Mouse (Mus musculus): ENCODE results near the gene Ube2l6. TPM values are rescaled to one million over a fixed set of nuclear protein-coding genes. Genes with fewer than 3 reads are reported as not detected.
A peak's percentile ranks its signal among the peaks of the same experiment; 100 is the strongest.

Gene Ube2l6
- total RNA-seq (2021) = 10 to 100 TPM in 1 of 2 experiments, 1 to 10 TPM in 1; 7.2 to 10.0 TPM
- long read RNA-seq, experiment 1, transcript Ube2l6-201 (4 exons, 1,560 nt) = major isoform, 17 of 17 reads
- long read RNA-seq, experiment 1, partial matches to known transcripts = 0 of 17 reads
- long read RNA-seq, experiment 1, other reads (novel, unspliced or antisense) = 0 of 17 reads
- long read RNA-seq, experiment 2, transcript Ube2l6-201 (4 exons, 1,560 nt) = major isoform, 14 of 15 reads
- long read RNA-seq, experiment 2, partial matches to known transcripts = 1 of 15 reads
- long read RNA-seq, experiment 2, other reads (novel, unspliced or antisense) = 0 of 15 reads

DNA sequence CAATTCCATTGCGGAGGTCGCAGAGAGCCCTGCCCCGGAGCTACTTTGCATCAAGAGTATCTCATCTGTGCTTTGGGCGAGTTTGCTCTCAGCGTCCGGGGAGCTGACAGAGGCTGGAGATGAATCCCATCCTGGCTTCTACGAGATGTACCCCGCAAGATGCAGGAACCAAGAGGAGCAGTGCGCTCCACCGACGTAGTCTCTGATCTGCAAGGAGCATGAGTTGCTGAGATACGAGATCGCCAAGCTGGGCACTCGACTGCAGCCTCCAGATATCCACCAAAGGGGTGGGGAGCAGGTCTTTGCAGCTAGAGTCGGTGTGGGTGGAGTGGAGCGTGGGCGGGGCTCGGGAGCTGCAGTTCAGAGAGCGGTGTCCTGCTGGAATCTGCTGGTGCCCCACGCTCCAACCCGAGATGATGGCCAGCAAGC is at the start of gene Ube2l6:
TSS of gene Ube2l6 (plus strand) at position 336 of the 429 bp plus-strand sequence.
- peak; percentile 62 for DNase-seq

DNA sequence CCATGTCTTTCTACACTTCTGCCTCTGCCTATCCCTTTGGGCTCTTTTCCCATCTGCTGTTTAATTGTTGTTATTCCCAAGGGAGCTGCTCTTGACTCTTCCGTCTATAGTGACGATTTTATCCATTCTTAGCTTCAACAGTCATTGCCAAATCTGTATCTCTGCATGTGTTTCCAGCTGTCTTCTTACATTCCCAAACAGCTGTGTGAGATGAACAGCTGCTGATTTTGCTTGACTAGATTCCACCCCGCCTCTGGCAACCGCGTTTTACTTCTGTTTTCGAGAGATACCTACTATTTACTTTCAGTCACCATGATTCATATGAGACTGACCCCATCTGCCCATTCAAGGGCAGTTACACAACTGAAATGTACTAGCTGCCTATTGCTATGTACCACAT is 48.5 kb upstream of the Ube2l6 start:
- DNase-seq = no peak

DNA sequence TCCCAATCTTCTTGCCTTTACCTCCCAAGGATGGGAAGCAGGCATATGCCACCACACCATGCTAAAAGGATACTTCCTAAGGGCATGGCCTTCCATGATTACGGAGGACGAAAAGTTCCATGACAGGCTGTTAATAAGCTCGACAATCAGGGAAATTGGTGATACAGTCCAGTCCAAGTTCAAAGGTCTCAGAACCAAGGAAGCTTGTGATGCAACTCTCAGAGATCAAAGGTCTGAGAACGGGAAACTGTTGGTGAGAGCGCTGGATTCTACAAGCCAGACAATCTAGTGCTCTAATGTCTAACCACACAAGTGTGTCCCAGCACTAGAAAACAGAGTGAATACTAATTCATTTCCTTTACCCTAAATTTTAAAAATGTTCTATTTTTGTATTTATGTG is 42.4 kb upstream of the Ube2l6 start:
- DNase-seq = no peak

DNA sequence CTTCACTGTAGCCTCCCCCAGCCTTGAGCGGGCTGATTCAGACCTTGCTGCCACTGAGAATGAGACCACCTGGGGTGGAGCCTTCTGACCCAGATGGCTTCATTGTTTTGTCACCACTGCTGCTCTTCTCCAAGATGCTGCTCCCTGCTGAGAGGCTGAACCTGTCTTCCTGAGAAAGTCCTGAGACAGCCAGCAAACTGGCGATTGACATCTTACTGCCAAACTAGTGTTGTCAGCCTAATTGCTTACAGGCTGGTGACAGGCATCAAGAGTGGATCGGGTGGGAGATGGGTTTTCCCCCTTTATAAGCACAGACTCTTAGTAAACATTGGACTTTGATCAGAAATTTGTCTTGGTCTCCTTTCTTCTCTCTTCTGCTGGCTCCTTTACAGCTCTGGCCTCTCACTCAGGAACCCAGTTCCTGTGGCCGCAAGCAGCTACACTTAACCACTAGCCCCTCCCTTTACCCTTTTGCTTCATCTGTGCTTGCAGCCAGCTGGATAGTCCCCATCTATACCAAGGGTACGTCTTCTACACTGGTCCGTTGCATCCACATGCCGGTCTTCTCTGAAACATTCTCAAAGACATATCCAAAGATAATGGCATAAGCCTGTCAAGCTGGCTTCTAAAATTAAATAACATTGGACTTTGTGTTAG is 41.5 kb upstream of the Ube2l6 start:
- no peak for DNase-seq

DNA sequence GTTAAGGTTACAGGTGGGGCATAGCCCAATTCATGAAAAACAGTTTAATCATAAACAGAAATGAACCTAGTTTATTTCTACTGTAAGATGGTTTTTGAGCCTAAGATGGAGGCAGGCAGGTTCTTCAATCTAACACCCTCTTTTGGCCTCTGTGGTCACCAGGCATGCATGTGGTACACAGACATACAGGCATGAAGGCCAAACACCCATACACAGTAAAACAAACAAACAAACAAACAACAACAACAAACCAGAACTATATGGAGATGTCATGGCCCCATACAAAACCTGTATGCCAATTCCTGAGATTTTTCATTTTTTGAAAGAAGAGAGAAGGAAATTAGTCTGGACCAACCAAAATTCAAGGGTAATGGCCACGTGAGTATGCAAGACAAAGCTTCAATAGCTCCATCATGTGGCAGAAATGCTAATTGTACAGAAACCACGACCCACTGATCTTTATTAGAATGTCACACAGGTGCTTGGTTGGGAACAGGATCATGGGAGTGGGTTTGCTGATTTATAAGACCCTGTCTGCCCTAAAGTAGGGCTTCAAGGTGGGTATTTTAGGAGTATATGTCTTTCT is 40.0 kb upstream of the Ube2l6 start:
- no peak for DNase-seq

DNA sequence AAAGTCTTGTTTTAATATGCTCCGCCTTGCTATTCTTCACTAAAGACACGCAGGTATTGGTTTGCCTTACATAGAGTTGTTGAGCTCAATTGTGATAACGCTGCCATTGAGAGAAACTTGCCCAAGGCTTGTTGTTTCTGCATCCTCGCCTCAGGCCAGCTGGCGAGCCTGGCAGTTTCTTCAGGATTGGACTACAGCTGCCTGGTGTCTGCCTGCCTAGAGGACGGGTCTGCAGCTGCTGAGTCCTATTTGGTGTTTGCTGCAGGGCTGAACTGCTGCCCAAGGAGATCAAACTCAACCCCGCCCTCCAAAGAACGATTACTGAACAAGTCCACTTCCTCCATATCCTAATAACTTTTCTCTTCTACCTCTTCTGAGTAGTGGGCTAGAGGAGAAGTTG is 37.9 kb upstream of the Ube2l6 start:
- no peak for DNase-seq

DNA sequence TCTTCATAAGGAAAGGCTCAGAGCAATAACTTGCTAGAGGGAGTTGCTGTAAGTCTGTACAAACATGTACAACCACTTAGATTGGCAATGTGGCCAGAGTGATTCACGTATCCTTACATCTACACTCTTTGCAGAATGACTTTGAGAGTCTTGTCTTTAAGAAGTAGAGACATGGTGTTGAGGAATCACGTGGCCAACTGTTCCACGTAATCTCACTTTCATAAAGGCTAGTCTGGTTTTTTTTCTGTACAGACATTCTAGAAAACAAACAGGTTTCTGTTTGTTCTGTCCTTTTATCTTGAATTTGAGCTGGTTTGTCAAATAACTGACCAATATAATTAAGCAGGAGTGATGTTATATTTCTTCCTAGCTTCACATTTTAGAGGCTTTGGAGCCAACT is 37.3 kb upstream of the Ube2l6 start:
- DNase-seq = no peak

DNA sequence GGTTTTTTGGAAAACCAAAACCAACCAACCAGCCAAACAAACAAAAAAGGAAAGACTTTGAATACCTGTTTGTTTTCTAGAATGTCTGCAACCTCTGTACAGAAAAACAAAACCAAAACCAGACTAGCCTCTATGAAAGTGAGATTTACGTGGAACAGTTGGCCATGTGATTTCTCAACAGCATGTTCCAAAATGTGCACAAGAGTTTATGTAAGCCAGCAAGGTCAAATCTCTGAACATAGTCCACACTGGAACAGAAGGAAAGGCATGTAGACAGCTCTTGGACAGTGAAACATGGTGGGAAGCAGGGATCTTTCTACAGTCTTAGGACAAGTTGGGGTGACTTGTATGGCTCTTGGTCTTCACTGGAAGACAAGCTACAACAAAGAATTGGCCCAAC is 36.8 kb upstream of the Ube2l6 start:
- DNase-seq = no peak

DNA sequence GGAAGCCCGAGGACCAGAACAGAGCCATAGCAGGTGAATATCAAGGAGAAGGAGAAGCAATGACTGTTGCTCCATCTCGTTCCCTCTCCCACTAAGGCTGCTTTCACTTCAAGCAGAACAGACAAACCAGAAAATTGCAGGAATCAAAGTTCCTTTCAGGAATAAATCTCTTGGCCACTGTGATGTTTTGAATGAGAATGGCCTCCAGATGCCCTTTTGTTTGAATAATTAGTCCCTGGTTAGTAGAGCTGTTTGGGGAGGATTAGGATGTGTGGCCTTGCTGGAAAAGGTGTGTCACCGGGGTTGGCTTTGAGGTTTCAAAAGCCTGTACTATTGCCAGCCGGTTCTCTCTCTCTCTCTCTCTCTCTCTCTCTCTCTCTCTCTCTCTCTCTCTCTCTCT is 36.3 kb upstream of the Ube2l6 start:
- no peak for DNase-seq

DNA sequence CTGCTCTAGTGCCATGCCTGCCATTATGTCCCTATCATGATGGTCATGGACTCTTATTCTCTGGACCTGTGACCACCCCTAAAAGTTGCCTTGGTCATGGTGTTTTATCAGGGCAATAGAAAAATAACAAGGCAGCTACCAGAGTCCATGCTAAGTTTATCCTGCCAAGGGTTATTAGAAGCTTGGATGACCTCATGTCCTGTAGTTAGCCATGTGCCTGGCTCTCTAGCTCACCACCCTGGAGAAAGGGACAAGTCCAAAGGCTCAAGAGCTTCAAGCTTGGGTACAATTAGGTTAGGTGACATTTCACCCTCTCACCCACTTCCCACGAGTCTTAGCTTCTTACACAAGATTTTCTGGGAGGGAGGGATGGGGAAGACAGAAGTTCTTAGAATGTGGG is 35.8 kb upstream of the Ube2l6 start:
- DNase-seq = no peak

DNA sequence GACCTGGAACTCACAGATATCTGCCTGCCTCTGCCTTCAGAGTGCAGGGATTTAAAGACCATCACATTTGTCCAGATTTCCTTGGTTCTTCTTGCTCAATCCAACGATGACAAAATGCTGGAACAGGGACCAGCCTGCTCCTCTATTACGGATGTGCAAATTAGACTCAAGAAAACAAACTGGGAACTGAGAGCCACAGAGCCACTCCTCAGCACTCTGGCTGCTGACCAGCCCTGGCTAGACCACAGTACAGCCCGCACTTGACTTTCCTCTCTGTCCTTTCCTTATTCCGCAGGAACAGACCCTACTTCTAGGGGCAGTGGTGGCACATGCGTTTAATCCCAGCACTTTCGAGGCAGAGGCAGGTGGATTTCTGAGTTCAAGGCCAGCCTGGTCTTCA is 28.1 kb upstream of the Ube2l6 start:
- DNase-seq = no peak

DNA sequence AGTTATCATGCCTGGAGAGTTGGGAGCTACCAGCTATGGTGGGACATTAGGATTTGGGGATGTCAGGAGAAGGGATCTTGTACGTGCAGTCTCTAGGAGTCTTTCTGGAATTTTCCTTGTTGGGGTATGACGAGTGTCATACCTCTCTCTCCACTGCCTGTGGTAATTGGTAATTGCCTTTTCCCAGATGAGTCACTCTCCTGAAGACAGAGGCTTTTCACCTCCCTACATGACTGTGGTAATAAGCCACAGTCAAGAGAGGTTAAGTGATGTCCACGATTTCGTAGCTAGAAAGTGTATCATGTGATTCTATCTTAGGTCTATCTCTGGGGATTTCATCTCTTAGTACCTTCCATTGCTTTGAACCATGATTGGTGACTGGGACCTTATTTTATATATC is 26.2 kb upstream of the Ube2l6 start:
- no peak for DNase-seq

DNA sequence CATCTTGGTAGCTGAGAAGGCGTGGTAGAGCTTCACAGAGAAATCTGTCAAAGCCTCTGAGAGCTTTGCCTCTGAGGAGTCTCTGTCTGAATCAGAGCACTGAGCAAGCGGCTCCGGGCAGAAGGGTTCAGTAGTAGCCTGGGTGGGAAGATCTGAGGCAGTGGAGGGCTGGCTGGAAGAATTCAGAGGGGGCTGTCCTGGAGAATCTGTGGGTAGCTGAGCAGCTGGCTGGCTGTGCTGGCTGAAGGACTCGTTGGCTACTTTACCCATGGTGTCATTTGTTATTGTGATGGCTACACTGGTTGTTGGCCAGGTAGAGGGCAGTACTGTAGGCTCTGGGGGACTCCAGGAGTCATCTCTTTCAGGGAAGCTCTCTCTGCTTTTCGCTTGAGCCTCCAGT is 25.4 kb upstream of the Ube2l6 start:
- DNase-seq = no peak

DNA sequence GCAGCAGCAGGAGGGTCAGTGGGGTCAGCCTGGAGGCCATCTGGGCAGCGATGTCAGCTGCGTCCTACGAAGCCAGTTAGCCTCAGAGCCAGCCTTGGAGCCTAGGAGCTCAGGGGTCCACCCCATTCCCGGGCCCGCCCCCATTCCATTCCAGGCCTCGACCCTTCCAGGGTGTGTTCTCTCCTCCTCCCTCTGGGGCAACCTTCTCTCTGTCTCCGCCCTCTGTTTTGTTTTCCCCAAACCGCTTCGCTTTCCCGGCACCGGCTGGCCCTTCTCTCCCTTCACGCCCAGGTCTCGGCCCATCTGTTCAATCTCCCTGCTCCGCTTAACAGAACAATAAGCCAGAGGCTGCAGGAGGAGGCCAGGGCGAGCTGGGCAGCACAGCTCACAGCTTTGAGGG is 23.9 kb upstream of the Ube2l6 start:
- peak; percentile 71 for DNase-seq

DNA sequence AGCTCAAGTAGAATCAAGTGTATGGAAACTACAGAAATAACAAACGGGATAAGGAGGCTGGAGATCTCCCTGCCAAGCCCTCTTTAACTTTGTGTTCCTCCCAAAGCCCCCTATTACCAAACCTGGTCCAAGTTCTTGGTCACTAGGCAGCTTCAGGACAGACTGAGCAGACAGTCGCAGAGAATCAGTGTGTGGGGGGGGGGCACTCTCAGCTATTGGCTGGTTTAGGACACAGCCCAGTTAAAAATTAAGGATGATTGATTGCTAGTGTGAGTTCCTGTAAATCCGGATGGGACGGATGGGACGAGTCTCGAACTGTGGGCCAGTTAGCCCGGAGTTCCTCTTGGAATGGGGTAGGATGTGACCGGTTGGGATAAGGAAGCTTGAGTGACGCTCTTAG is 23.4 kb upstream of the Ube2l6 start, which contains the start of gene Serping1:
TSS of gene Serping1 (minus strand) at position 204 of the 400 bp plus-strand sequence.
- DNase-seq = no peak

DNA sequence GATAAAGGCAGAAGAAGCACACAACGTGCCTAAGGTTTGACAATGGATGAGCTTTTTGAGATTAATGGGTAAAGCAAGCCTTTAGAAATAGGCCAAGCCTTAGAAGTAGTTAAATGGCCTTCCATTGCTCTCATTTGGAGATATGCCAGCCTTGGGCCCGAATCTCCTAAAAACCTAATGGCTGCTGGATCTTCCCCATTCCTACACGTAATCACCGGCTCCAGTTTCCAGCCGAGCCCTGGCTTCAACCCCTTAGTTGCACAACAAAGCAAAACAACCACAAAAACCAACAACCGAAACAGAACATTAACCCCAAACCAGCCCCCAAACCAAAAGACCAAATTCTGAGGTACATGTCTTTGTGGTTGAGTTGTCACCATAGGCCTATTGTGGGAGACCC is 23.0 kb upstream of the Ube2l6 start:
- DNase-seq = peak; percentile 28

DNA sequence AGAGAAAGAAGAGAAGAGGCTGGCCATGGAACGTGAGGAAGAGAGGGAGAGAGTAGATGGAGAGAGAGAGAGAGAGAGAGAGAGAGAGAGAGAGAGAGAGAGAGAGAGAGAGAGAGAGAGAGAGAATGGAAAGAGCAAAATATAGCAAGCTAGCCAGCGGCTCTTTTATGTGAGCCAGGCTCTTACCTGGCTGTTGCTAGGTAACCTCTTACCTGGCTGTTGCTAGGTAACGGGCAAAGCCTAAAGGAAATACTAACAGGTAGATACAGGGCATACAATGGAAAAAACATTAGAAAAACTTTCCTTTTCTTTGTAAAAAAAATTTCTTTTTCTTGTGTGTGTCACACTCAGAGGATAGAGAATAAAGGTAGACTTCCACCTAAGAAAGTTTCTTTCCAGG is 20.9 kb upstream of the Ube2l6 start:
- no peak for DNase-seq

DNA sequence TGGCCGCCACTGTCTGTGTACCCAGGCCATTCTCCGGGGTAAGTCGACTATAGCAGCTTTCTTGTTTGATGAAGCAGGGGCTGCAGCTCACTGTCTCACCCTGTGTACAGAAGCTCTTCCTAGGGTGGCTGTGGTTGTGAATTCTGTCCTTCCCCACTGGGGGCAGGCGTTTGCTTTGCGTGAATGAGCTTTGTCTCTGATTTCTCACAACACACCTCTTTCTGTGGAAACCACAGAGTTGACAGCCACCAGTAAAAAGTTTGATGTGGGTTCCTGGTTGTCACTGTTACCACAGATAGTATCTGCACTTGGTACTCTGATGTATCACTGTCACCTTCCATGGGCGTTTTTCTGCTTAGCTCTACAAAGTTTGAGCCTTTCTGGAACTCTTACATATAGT is 19.4 kb upstream of the Ube2l6 start:
- no peak for DNase-seq

DNA sequence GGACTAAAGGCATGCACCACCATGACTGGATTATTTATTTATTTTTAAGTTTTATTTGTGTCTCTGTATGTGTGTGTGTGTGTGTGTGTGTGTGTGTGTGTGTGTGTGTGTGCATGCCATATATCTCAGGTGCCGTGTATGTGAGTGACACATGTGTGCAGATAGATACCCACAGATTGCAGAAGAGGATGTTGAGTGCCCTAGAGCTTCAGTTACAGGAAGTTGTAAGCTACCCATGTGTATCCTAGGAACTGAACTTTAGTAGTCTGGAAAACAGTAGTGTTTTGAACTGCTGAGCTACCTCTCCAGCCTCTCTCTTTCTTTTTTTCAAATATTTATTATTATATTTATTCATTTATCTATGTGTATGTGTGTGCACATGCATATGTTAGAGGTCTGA is 15.3 kb upstream of the Ube2l6 start:
- DNase-seq = no peak

DNA sequence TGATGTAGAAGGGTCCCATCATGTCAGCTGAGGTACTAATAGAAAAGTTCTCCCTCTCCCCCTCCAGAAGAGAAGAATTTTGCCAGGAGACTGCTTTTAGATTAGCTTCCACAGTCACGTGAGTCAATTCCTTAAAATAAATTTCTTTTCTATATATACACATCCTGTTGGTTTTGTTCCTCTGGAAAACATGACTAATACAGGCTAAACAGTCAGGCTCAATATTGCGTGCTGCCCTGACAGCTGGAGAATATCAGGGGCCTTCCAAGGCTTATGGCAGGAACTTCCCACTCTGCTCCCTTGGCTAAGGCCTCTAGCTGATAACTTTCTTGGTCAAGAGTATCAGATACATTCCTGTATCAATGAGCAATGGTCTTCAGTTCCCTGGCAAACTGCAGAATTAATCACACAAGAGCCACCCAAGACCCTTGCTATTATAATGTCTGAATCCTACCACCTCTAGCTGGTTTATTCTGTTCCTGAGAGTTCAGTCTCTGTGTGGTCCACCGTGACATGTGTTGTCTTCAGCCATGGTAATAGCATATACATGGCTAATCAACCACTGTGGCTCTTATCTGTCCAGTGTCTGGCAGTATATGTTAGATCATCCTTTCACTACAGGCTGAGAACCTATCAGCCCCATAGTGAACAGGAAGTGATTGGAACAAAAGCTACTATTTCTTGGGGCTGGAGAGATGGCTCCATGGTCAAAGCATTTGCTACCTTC is 14.6 kb upstream of the Ube2l6 start:
- DNase-seq = no peak

DNA sequence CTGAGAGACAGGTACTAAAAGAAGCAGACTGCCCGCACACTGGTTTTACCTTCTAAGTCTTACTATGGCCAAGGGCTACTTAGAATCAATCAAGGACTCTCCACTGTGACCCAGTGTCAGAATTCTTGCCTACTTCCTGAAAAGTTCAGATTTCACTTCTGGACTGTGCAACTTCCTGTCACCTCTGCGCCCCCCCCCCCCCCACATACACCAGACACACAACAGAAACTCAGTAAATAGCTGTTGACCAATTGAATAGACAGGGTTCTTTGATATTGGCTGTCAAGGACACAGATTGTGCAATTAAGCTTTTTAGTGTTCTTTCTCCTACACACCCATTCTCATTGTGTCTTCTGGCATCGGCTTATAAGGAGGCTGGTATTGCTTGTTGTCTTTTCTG is 10.3 kb upstream of the Ube2l6 start:
- DNase-seq = no peak

DNA sequence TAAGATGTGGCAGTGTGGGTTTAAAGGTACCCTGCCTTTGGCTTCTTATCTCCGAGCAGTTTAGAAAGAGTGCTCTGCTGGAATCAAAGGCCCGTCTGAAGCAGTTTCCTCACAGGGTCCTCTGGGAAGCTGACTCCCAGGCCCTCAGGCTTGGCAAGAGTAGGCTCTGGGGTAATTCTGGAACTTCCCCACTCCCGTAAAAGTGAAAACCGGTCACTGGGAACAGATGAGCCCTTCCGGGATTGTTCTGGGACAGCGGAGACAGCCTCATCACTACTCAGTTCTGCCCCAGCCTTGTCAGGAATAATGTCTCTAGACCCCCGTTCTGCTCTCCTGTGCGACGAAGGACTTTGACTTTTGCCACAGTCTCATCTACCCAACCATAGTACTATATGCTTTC is 8.2 kb upstream of the Ube2l6 start:
- no peak for DNase-seq

DNA sequence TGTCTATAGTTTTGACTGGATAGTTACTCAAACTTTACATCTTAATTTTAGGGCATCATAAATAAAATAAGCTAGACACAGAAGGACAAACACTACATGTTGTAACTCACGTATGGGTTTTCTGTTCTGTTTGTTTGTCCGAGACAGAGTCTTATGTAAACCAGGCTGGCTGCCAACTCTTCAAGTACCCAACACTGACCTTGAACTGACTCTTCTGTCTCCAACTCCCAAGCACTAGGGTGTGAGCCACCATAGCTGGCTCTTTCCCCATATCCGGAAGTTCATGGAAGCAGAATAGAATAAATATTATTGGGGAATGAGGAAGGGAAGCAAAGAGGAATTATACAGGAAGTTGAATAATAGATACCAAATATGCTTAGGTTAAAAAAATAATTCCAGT is 6.1 kb upstream of the Ube2l6 start:
- DNase-seq = no peak
